Mouse (Mus musculus): ENCODE measurements around the gene Gm11555.
"Not testable (repeated sequence)": the region's sequence is repeated elsewhere in the genome, so short reads cannot be mapped to it uniquely, and the experiment has no call there.

DNA sequence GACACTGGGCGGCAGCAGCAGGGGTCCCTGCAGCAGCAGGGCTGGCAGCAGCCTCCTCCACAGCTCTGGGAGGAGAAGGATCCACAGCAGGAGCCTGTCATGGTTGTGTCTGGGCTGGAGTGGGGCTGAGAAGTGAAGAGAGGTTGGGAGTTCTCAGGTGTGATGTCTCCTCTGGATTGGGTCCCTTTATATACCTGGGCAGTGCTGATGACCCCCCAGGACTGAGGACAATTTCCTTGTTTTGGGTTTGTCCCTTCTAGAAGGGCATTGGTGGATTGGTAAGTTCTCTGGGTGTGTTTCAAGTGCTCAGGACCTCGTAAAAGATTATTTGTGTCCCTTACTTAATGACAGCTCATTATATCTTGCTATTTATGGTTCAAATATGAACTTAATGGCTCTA is 39.9 kb downstream of the Gm11555 start, which contains the start of gene Gm11937:
- TF ChIP-seq CTCF (IDR thresholded peaks at IDR 0.05; ENCODE audit: control insufficient read depth, insufficient read depth, low read length); POLR2A (IDR thresholded peaks at IDR 0.05; ENCODE audit: borderline replicate concordance, control insufficient read depth, low read depth, low read length): not testable (repeated sequence)

Data from bone marrow, adult 2 months (tissue).